ENCODE assay signal across 17 mouse cellular contexts in genomic region chr9:115245092-115245491, GRCm38 (mm10).
DNase-seq lines count a peak whose midpoint lies in the region; TF ChIP-seq lines count a peak whose summit lies in the region.
"Had no signal": no experiment of that assay in that cellular context is flagged by ENCODE, and none has a peak within 500 bp of the region (broad histone marks: within the 10 kb centered on the region; RNA-seq: fewer than 3 reads in every experiment).

No protein-coding gene starts in this region.

- no peak overlapping the region for H3K27ac ChIP-seq in CH12.LX (ENCODE audit: insufficient read depth, low read depth)
- no peak overlapping the region for H3K27ac ChIP-seq in left cerebral cortex, adult 2 months
- H3K27ac ChIP-seq: embryonic facial prominence, embryonic 12.5 days; heart, embryonic 13.5 days; limb, embryonic 13.5 days; liver, embryonic 14.5 days had no signal

- TF ChIP-seq POLR2A in CH12.LX (IDR thresholded peaks at IDR 0.05; ENCODE audit: low read depth, low read length) = no peak

- DNase-seq in gastrocnemius, postnatal 25 days = peak; percentile 22
- no peak for DNase-seq in gastrocnemius, postnatal 14 days
- peak; percentile 51 for DNase-seq in CH12.LX (ENCODE audit: extremely low read depth)
- peak; percentile 76 to 83 for DNase-seq in lung, adult 18-20 months
- peak; percentile 74 for DNase-seq in lung, postnatal 25 days (ENCODE audit: low spot score)
- no peak for DNase-seq in kidney, adult 8-10 months
- DNase-seq in left cerebral cortex, adult 2 months (ENCODE audit: extremely low spot score in 1 of 2, low spot score in 2 of 2) = no peak
- DNase-seq: adrenal gland, adult 2 months; cerebellum, adult 11 months; cerebellum, postnatal 36 days; retina, postnatal 1 day; thymus, adult 2 months had no signal

- TF ChIP-seq CTCF in CH12.LX (conservative IDR thresholded peaks at IDR 0.05 in 1 of 2, IDR thresholded peaks at IDR 0.05 in 1 of 2; ENCODE audit: low read depth in 2 of 2, low read length in 2 of 2) = no peak
- TF ChIP-seq CTCF in left cerebral cortex, adult 2 months (IDR thresholded peaks at IDR 0.05) = no peak

- no peaks in the 10 kb centered on the region for H3K27me3 ChIP-seq in CH12.LX (replicated peaks)
- H3K27me3 ChIP-seq: embryonic facial prominence, embryonic 12.5 days; heart, embryonic 13.5 days; limb, embryonic 13.5 days; megakaryocyte, embryonic 14.5 days had no signal

- TF ChIP-seq EP300 in CH12.LX (IDR thresholded peaks at IDR 0.05; ENCODE audit: low read length) = no peak

- H3K4me3 ChIP-seq in CH12.LX (replicated peaks in 1 of 3; ENCODE audit: low read depth in 2 of 3, low read length in 2 of 3, poor library complexity in 1 of 3) = no peak overlapping the region
- no peak overlapping the region for H3K4me3 ChIP-seq in left cerebral cortex, adult 2 months
- H3K4me3 ChIP-seq: embryonic facial prominence, embryonic 12.5 days; heart, embryonic 13.5 days; limb, embryonic 13.5 days; megakaryocyte, embryonic 14.5 days had no signal

- H3K36me3 ChIP-seq in CH12.LX (replicated peaks in 1 of 2; ENCODE audit: control insufficient read depth in 1 of 2, insufficient read depth in 1 of 2, low read length in 1 of 2) = peaks cover 73 to 96% of the 10 kb centered on the region in 2 experiments

- in situ Hi-C loops in CH12.LX (cut with MboI; ENCODE audit: low pct_ligation_motif_present, low pct_unique_long_range_greater_than_20kb, low sequenced_read_pairs) = no loop called here

- peaks cover 0 to 3% of the 10 kb centered on the region in 2 experiments; a peak in 1 of 4 replicates for H3K4me1 ChIP-seq in CH12.LX (ENCODE audit: control insufficient read depth in 1 of 2, insufficient read depth in 2 of 2)
- H3K4me1 ChIP-seq: embryonic facial prominence, embryonic 12.5 days; megakaryocyte, embryonic 14.5 days had no signal

- H3K9me3 ChIP-seq in CH12.LX (replicated peaks; ENCODE audit: low read length) = no peaks in the 10 kb centered on the region
- H3K9me3 ChIP-seq: embryonic facial prominence, embryonic 12.5 days; heart, embryonic 13.5 days; limb, embryonic 13.5 days; megakaryocyte, embryonic 14.5 days had no signal

- intact Hi-C loops in gastrocnemius, postnatal 14 days (cut with DNase I; ENCODE audit: low total_unique reads) = no loop called here
- intact Hi-C loops in left cerebral cortex, adult 2 months (cut with DNase I) = no loop called here

- no peak overlapping the region for H3K4me2 ChIP-seq in CH12.LX (ENCODE audit: insufficient read depth, low read depth, poor library complexity, severe bottlenecking)
- H3K4me2 ChIP-seq: embryonic facial prominence, embryonic 12.5 days; heart, embryonic 13.5 days; limb, embryonic 13.5 days had no signal

- dilution Hi-C loops in CH12.LX (cut with MboI; ENCODE audit: extremely low pct_ligation_motif_present, extremely low pct_unique_long_range_greater_than_20kb, low sequenced_read_pairs) = no loop called here

- no peak overlapping the region for H3K9ac ChIP-seq in CH12.LX (ENCODE audit: insufficient read depth, low read depth)
- H3K9ac ChIP-seq: embryonic facial prominence, embryonic 12.5 days; heart, embryonic 13.5 days; limb, embryonic 13.5 days; liver, embryonic 14.5 days had no signal

- H3K79me2 ChIP-seq in CH12.LX (replicated peaks; ENCODE audit: control insufficient read depth, extremely low read depth, insufficient read depth, poor library complexity, severe bottlenecking) = no peaks in the 10 kb centered on the region

- TF ChIP-seq RAD21 in CH12.LX (IDR thresholded peaks at IDR 0.05; ENCODE audit: low read depth, low read length) = no peak

TF ChIP-seq in CH12.LX, 34 proteins besides CTCF, POLR2A, EP300 and RAD21:
- TF ChIP-seq TBP (conservative IDR thresholded peaks at IDR 0.05; ENCODE audit: low read depth, low read length) = no peak
- no peak for TF ChIP-seq MEF2A (IDR thresholded peaks at IDR 0.05; ENCODE audit: borderline replicate concordance, low read depth, low read length)
- no peak for TF ChIP-seq E2F4 (IDR thresholded peaks at IDR 0.05; ENCODE audit: insufficient replicate concordance, low read depth, low read length)
- no peak for TF ChIP-seq SMC3 (IDR thresholded peaks at IDR 0.05; ENCODE audit: low read depth, low read length)
- no peak for TF ChIP-seq ZC3H11A (IDR thresholded peaks at IDR 0.05; ENCODE audit: low read depth, low read length)
- no peak for TF ChIP-seq ZNF384 (IDR thresholded peaks at IDR 0.05; ENCODE audit: low read depth, low read length)
- TF ChIP-seq ETS1 (conservative IDR thresholded peaks at IDR 0.05; ENCODE audit: low read depth, low read length) = no peak
- no peak for TF ChIP-seq IRF4 (IDR thresholded peaks at IDR 0.05; ENCODE audit: low read depth, low read length)
- TF ChIP-seq UBTF (IDR thresholded peaks at IDR 0.05; ENCODE audit: low read depth, low read length) = no peak
- no peak for TF ChIP-seq ZKSCAN1 (IDR thresholded peaks at IDR 0.05; ENCODE audit: borderline replicate concordance, low read depth, low read length)
- no peak for TF ChIP-seq BHLHE40 (IDR thresholded peaks at IDR 0.05; ENCODE audit: low read depth, low read length)
- no peak for TF ChIP-seq MAX (IDR thresholded peaks at IDR 0.05; ENCODE audit: low read length)
- no peak for TF ChIP-seq KAT2A (IDR thresholded peaks at IDR 0.05; ENCODE audit: insufficient replicate concordance, low read length)
- no peak for TF ChIP-seq GABPA (IDR thresholded peaks at IDR 0.05; ENCODE audit: insufficient replicate concordance, low read depth, low read length)
- TF ChIP-seq JUND (conservative IDR thresholded peaks at IDR 0.05; ENCODE audit: low read depth, low read length) = no peak
- no peak for TF ChIP-seq POLR2AphosphoS2 (IDR thresholded peaks at IDR 0.05; ENCODE audit: low read depth, low read length)

Comparison
In these comparisons a context has a peak if more than half of its experiments do, and no peak if none do; other contexts are left out.
1. DNase-seq: peak in gastrocnemius, postnatal 25 days (single experiment), CH12.LX (single experiment), lung, adult 18-20 months (2 of 2) and lung, postnatal 25 days (single experiment); none in gastrocnemius, postnatal 14 days (single experiment), kidney, adult 8-10 months (0 of 2) and left cerebral cortex, adult 2 months (0 of 2).